Mouse (Mus musculus) adrenal gland, postnatal 36 days (tissue): ENCODE results near the gene Mia2. TPM values are rescaled to one million over a fixed set of nuclear protein-coding genes. Genes with fewer than 3 reads are reported as not detected.
"Not testable (repeated sequence)": the region's sequence is repeated elsewhere in the genome, so short reads cannot be mapped to it uniquely, and the experiment has no call there.

Experiments used
- DNase-seq, 2 experiments: peaks; one replicate each; pipeline ENCODE4 v3.0.0; 2021; ENCODE audit warnings: mixed read lengths in 1 of 2
- microRNA-seq: library from miRNA; unstranded; fragments of <30 nt; microRNA quantifications from one replicate; pipeline ENCODE4 v1.2.0, GENCODE M21; 2021
- total RNA-seq, 2 experiments: library from RNA; stranded (reverse); gene quantifications; 2 replicates each; pipeline ENCODE4 v1.2.3; 2021

Mia2 gene
- total RNA-seq, 2 experiments from 2014 or later: 107 to 159 TPM

GRCm38 (mm10) chr12:59238434-59238833, 142.8 kb downstream of the Mia2 start:
- no peak for DNase-seq

DNA sequence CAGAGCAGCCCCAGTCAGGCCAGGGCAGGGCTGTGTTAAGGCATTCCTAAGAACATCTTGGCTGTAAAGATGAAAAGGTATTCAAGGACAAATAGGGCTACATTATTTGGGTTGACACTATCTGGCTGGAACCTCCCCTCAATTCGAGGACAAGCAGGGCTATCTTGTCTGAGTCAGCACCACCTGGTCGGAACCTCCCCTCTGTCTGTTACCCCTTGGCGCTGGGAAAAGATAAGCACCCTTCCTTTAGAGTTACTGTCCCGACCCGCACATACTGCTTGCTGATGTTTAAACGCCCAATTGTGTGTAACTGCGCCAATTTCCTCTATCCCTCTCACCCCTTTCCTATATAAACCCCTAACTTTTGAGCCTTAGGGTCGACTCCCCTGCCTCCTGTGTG, 145.4 kb downstream of the Mia2 start:
- DNase-seq: not testable (repeated sequence)

Small RNA genes within 50 kb of the gene (microRNA-seq; reads per million reads assigned to microRNA genes)
- not detected for gene Gm27284

Other genes with a start within 250 kb of the Mia2 start
- gene Sec23a, start 83.8 kb upstream of the Mia2 start, total RNA-seq: 10 to 100 TPM; 40.3 to 51.1 TPM
- 1 to 10 TPM; 8.0 to 9.8 TPM for gene Gemin2, start 82.4 kb upstream of the Mia2 start, total RNA-seq
- 100 to 1,000 TPM in 1 of 2 experiments, 10 to 100 TPM in 1; 90.7 to 112 TPM for gene Trappc6b, start 34.3 kb upstream of the Mia2 start, total RNA-seq
- 10 to 100 TPM; 40.4 to 45.5 TPM for gene Pnn, start 28.9 kb upstream of the Mia2 start, total RNA-seq
- gene Fbxo33, start 123.9 kb downstream of the Mia2 start, total RNA-seq: 10 to 100 TPM; 39.8 to 49.4 TPM